In genomic region chr1:159034952-159035351, GRCm38 (mm10) we compare ENCODE assay signal across 14 mouse cellular contexts. TPM values are rescaled to one million over a fixed set of nuclear protein-coding genes. Genes with fewer than 3 reads are reported as not detected.
A peak's percentile ranks its signal among the peaks of the same experiment; 100 is the strongest.
DNase-seq lines count a peak whose midpoint lies in the region; ATAC-seq lines count a peak whose summit lies in the region.
"Had no signal": no experiment of that assay in that cellular context is flagged by ENCODE, and none has a peak within 500 bp of the region (broad histone marks: within the 10 kb centered on the region; RNA-seq: fewer than 3 reads in every experiment).

No protein-coding gene starts in this region.

- peak; percentile 28 for DNase-seq in embryo, embryonic 10 days (ENCODE audit: low spot score)
- no peak for DNase-seq in embryo, embryonic 9.5 days (ENCODE audit: extremely low spot score)
- peak; percentile 27 for DNase-seq in 3T3-L1 (ENCODE audit: low read depth, low spot score)
- DNase-seq in gastrocnemius, adult 8-10 months (ENCODE audit: low spot score in 2 of 2): peak; percentile 37 to 55
- DNase-seq in heart, postnatal 4 days: peak; percentile 57
- no peak for DNase-seq in forebrain, embryonic 14.5 days (ENCODE audit: low spot score)
- no peak for DNase-seq in testis, postnatal 14 days (ENCODE audit: low spot score)
- no peak for DNase-seq in layer of hippocampus, postnatal 25 days (ENCODE audit: extremely low spot score in 1 of 2, low spot score in 1 of 2)
- DNase-seq: cerebellum, adult 18-20 months had no signal

- ATAC-seq in forebrain, embryonic 14.5 days: no peak
- ATAC-seq: forebrain, embryonic 15.5 days had no signal

- no peaks in the 10 kb centered on the region for H3K27me3 ChIP-seq in forebrain, embryonic 14.5 days (replicated peaks; ENCODE audit: control insufficient read depth, insufficient read depth, low read length)
- H3K27me3 ChIP-seq: embryonic facial prominence, embryonic 12.5 days; forebrain, embryonic 15.5 days; hindbrain, embryonic 12.5 days; limb, embryonic 15.5 days had no signal

- no peaks in the 10 kb centered on the region for H3K9me3 ChIP-seq in forebrain, embryonic 14.5 days (replicated peaks; ENCODE audit: control insufficient read depth, low read length)
- H3K9me3 ChIP-seq: embryonic facial prominence, embryonic 12.5 days; forebrain, embryonic 15.5 days; hindbrain, embryonic 12.5 days; limb, embryonic 15.5 days had no signal

- no peaks in the 10 kb centered on the region for H3K4me1 ChIP-seq in forebrain, embryonic 14.5 days (ENCODE audit: control insufficient read depth, insufficient read depth, low read length)
- H3K4me1 ChIP-seq: embryonic facial prominence, embryonic 12.5 days; forebrain, embryonic 15.5 days; hindbrain, embryonic 12.5 days; limb, embryonic 15.5 days had no signal

- WGBS in forebrain, embryonic 14.5 days: 89% methylated on average over 2 of the region's 2 CpGs

- no peak overlapping the region for H3K4me3 ChIP-seq in forebrain, embryonic 14.5 days (ENCODE audit: low read depth, low read length)
- H3K4me3 ChIP-seq: embryonic facial prominence, embryonic 12.5 days; forebrain, embryonic 15.5 days; hindbrain, embryonic 12.5 days; limb, embryonic 15.5 days had no signal

- H3K36me3 ChIP-seq in forebrain, embryonic 14.5 days (ENCODE audit: control insufficient read depth, insufficient read depth, low read length): no peaks in the 10 kb centered on the region
- H3K36me3 ChIP-seq: embryonic facial prominence, embryonic 12.5 days; forebrain, embryonic 15.5 days; hindbrain, embryonic 12.5 days; limb, embryonic 15.5 days had no signal

- no peak overlapping the region for H3K27ac ChIP-seq in forebrain, embryonic 14.5 days (ENCODE audit: low read depth, low read length)
- H3K27ac ChIP-seq: embryonic facial prominence, embryonic 12.5 days; forebrain, embryonic 15.5 days; hindbrain, embryonic 12.5 days; limb, embryonic 15.5 days had no signal

- no peak overlapping the region for H3K4me2 ChIP-seq in forebrain, embryonic 14.5 days (ENCODE audit: low read length)
- H3K4me2 ChIP-seq: embryonic facial prominence, embryonic 12.5 days; forebrain, embryonic 15.5 days; hindbrain, embryonic 12.5 days; limb, embryonic 15.5 days had no signal

- no peak overlapping the region for H3K9ac ChIP-seq in forebrain, embryonic 14.5 days (ENCODE audit: low read length)
- H3K9ac ChIP-seq: embryonic facial prominence, embryonic 12.5 days; forebrain, embryonic 15.5 days; hindbrain, embryonic 12.5 days; limb, embryonic 15.5 days had no signal

RNA-seq across cellular contexts. Expression of gene Pappa2, which starts 54.7 kb away (rescaled TPM):
- under 1 TPM in 2 of 4 experiments, not detected in 2; 0.02 to 0.48 TPM for total RNA-seq in gastrocnemius, adult 8-10 months (2022)
- total RNA-seq in heart, postnatal 4 days (2021): 1 to 10 TPM; 1.1 to 1.2 TPM
- 1.2 and 2.3 TPM in 2 replicates for polyA plus RNA-seq in forebrain, embryonic 14.5 days (2014; fragmentation: Nextera tagmentation; extraction: Ambion mirVana)
- total RNA-seq in layer of hippocampus, postnatal 25 days (2021): 1 to 10 TPM; 1.1 to 1.3 TPM
- total RNA-seq: megakaryocyte progenitor cell, adult 5-6 weeks had no signal

Comparison
In these comparisons a context has a peak if more than half of its experiments do, and no peak if none do; other contexts are left out.
1. DNase-seq: peak in embryo, embryonic 10 days (single experiment), 3T3-L1 (single experiment), gastrocnemius, adult 8-10 months (2 of 2) and heart, postnatal 4 days (single experiment); none in embryo, embryonic 9.5 days (single experiment), forebrain, embryonic 14.5 days (single experiment), testis, postnatal 14 days (single experiment) and layer of hippocampus, postnatal 25 days (0 of 2).